Mouse (Mus musculus) CH12.LX (cell line): ENCODE results near the gene Ifi27. TPM values are rescaled to one million over a fixed set of nuclear protein-coding genes. Genes with fewer than 3 reads are reported as not detected.

Experiments used
- DNase-seq: peaks from one replicate; pipeline ENCODE4 v3.0.0-alpha.2; 2013; ENCODE audit errors: extremely low read depth
- H3K27ac ChIP-seq: 2 replicates; pipeline ENCODE4 v1.5.1; 2012; ENCODE audit warnings: low read depth, mild to moderate bottlenecking, control low read depth, moderate library complexity; ENCODE audit not compliant: insufficient read depth
- H3K27me3 ChIP-seq: replicated peaks from 2 replicates; pipeline ENCODE3; 2012; ENCODE audit warnings: inconsistent platforms
- H3K36me3 ChIP-seq, 2 experiments: replicated peaks in 1 of 2; 2 replicates each; pipeline versions ENCODE3 to v1.6.1; 2012; ENCODE audit warnings: inconsistent platforms in 1 of 2, low read length in 1 of 2, mild to moderate bottlenecking in 1 of 2, mixed read lengths in 1 of 2, moderate library complexity in 1 of 2; ENCODE audit not compliant: control insufficient read depth in 1 of 2, insufficient read depth in 1 of 2
- H3K4me1 ChIP-seq, 2 experiments: 2 replicates each; pipeline ENCODE4 v1.6.1; 2012; ENCODE audit warnings: inconsistent platforms in 1 of 2, moderate library complexity in 1 of 2; ENCODE audit not compliant: insufficient read depth in 2 of 2, control insufficient read depth in 1 of 2
- H3K4me2 ChIP-seq: 2 replicates; pipeline ENCODE4 v1.6.1; 2012; ENCODE audit warnings: low read depth, mild to moderate bottlenecking, control low read depth; ENCODE audit not compliant: poor library complexity, insufficient read depth, severe bottlenecking
- H3K4me3 ChIP-seq, 3 experiments: fragments of 150-350 bp in 1 of 3; sonication (generic) in 1 of 3; replicated peaks in 1 of 3; 2 replicates each; pipeline versions ENCODE3 to v1.5.1; 2011 to 2012; ENCODE audit warnings: low read depth in 2 of 3, low read length in 2 of 3, mild to moderate bottlenecking in 2 of 3, moderate library complexity in 2 of 3, control low read depth in 1 of 3, improper control_type of control experiment in 1 of 3, inconsistent platforms in 1 of 3, mixed read lengths in 1 of 3; ENCODE audit not compliant: poor library complexity in 1 of 3
- H3K79me2 ChIP-seq: replicated peaks from 2 replicates; pipeline ENCODE4 v1.6.1; 2012; ENCODE audit warnings: mild to moderate bottlenecking, moderate library complexity; ENCODE audit not compliant: control insufficient read depth, poor library complexity, insufficient read depth, severe bottlenecking; ENCODE audit errors: extremely low read depth
- H3K9ac ChIP-seq: 2 replicates; pipeline ENCODE4 v1.6.1; 2012; ENCODE audit warnings: low read depth, mild to moderate bottlenecking, control low read depth, moderate library complexity; ENCODE audit not compliant: insufficient read depth
- H3K9me3 ChIP-seq: replicated peaks from 2 replicates; pipeline ENCODE3; 2012; ENCODE audit warnings: low read length, inconsistent platforms, mixed read lengths
- BHLHE40 ChIP-seq: IDR thresholded peaks from 2 replicates; pipeline ENCODE4 v1.6.1; 2011; ENCODE audit warnings: mild to moderate bottlenecking, low read depth, low read length, improper control_type of control experiment
- CHD2 ChIP-seq: IDR thresholded peaks from 2 replicates; pipeline ENCODE4 v1.6.1; 2011; ENCODE audit warnings: low read length, improper control_type of control experiment
- CTCF ChIP-seq, 2 experiments: IDR thresholded peaks in 1 of 2; conservative IDR thresholded peaks in 1 of 2; 2 replicates each; pipeline ENCODE4 v1.5.1; 2011 to 2012; ENCODE audit warnings: low read depth in 2 of 2, low read length in 2 of 2, improper control_type of control experiment in 1 of 2, inconsistent platforms in 1 of 2, mild to moderate bottlenecking in 1 of 2, moderate library complexity in 1 of 2
- E2F4 ChIP-seq: IDR thresholded peaks from 2 replicates; pipeline ENCODE4 v1.6.1; 2011; ENCODE audit warnings: low read depth, low read length, improper control_type of control experiment; ENCODE audit not compliant: insufficient replicate concordance
- ELF1 ChIP-seq: IDR thresholded peaks from 2 replicates; pipeline ENCODE4 v1.6.1; 2014; ENCODE audit warnings: low read depth, mild to moderate bottlenecking, inconsistent platforms, low read length, improper control_type of control experiment
- EP300 ChIP-seq: IDR thresholded peaks from 2 replicates; pipeline ENCODE4 v1.6.1; 2011; ENCODE audit warnings: low read length, improper control_type of control experiment
- MAZ ChIP-seq: IDR thresholded peaks from 2 replicates; pipeline ENCODE4 v1.6.1; 2012; ENCODE audit warnings: low read depth, mild to moderate bottlenecking, inconsistent platforms, low read length, improper control_type of control experiment, moderate library complexity
- MEF2A ChIP-seq: IDR thresholded peaks from 2 replicates; pipeline ENCODE4 v1.6.1; 2014; ENCODE audit warnings: low read depth, mild to moderate bottlenecking, inconsistent platforms, low read length, improper control_type of control experiment, borderline replicate concordance
- NELFE ChIP-seq: IDR thresholded peaks from 2 replicates; pipeline ENCODE4 v1.6.1; 2011; ENCODE audit warnings: low read depth, low read length, improper control_type of control experiment
- POLR2A ChIP-seq: IDR thresholded peaks from 2 replicates; pipeline ENCODE4 v1.6.1; 2011; ENCODE audit warnings: low read depth, mild to moderate bottlenecking, improper control_type of control experiment, low read length
- POLR2AphosphoS2 ChIP-seq: IDR thresholded peaks from 2 replicates; pipeline ENCODE4 v1.6.1; 2011; ENCODE audit warnings: low read depth, low read length, improper control_type of control experiment
- RAD21 ChIP-seq: IDR thresholded peaks from 2 replicates; pipeline ENCODE4 v1.6.1; 2011; ENCODE audit warnings: low read depth, mild to moderate bottlenecking, low read length, improper control_type of control experiment, moderate library complexity
- TCF12 ChIP-seq: IDR thresholded peaks from 2 replicates; pipeline ENCODE4 v1.6.1; 2014; ENCODE audit warnings: low read depth, mild to moderate bottlenecking, inconsistent platforms, low read length, improper control_type of control experiment
- UBTF ChIP-seq: IDR thresholded peaks from 2 replicates; pipeline ENCODE4 v1.6.1; 2012; ENCODE audit warnings: low read depth, mild to moderate bottlenecking, inconsistent platforms, low read length, improper control_type of control experiment, moderate library complexity
- USF1 ChIP-seq: IDR thresholded peaks from 2 replicates; pipeline ENCODE4 v1.6.1; 2014; ENCODE audit warnings: low read depth, mild to moderate bottlenecking, inconsistent platforms, low read length, improper control_type of control experiment
- USF2 ChIP-seq: conservative IDR thresholded peaks from 2 replicates; pipeline ENCODE4 v1.6.1; 2011; ENCODE audit warnings: low read depth, low read length, improper control_type of control experiment
- ZMIZ1 ChIP-seq: IDR thresholded peaks from 2 replicates; pipeline ENCODE4 v1.6.1; 2012; ENCODE audit warnings: low read depth, mild to moderate bottlenecking, inconsistent platforms, low read length, improper control_type of control experiment
- dilution Hi-C: fragments of 300-500 bp; cut with MboI; formaldehyde crosslinking; loops from 2 replicates; pipeline ENCODE4 v1.14.3; 2020; ENCODE audit warnings: low sequenced_read_pairs; ENCODE audit not compliant: extremely low pct_unique_long_range_greater_than_20kb, extremely low pct_ligation_motif_present
- in situ Hi-C: fragments of 300-500 bp; cut with MboI; formaldehyde crosslinking; loops from 3 replicates; pipeline ENCODE4 v1.14.3; 2019; ENCODE audit warnings: low sequenced_read_pairs, low pct_ligation_motif_present, low pct_unique_long_range_greater_than_20kb, mixed read lengths
- polyA plus RNA-seq: library from polyadenylated mRNA; unstranded; fragments of >175 nt; gene quantifications from 2 replicates; pipeline ENCODE4 v1.2.1, GENCODE M21; 2012; ENCODE audit warnings: low read depth; ENCODE audit not compliant: insufficient read length
- total RNA-seq, 2 experiments: library from RNA; depleted of rRNA; stranded (reverse); fragments of 300-350 nt in 1 of 2; fragments of >200 nt in 1 of 2; gene quantifications; 2 replicates each; pipeline ENCODE4 v1.2.3; 2012 to 2014

Ifi27 gene
- total and polyA plus RNA-seq, 3 experiments, result 132 to 198 (median 135) TPM

DNA sequence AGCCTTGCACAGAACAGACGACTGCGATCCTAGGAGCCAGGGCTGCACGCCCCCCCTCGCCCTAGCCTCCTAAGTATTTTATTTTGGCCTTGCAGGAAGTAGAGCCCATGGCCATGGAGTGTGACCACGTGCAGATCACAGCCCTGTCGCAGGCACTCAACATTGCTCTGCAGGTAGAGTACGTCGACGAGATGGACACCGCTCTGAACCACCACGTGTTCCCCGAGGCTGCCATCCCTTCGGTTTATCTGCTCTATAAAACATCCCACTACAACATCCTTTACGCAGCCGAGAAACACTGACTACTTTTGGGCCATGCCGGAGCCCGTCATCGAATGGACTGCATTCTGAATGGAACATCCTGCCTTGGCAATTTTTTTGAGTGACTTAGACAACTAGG, 29.9 kb upstream of the Ifi27 start:
- H3K9me3 ChIP-seq, result no peaks in the 10 kb centered on the region
- dilution Hi-C loops, result no loop called here
- no peaks in the 10 kb centered on the region for H3K79me2 ChIP-seq
- no peak for DNase-seq
- H3K9ac ChIP-seq, result no peak overlapping the region
- H3K4me1 ChIP-seq, result no peaks in the 10 kb centered on the region
- H3K4me3 ChIP-seq, result no peak overlapping the region
- no peaks in the 10 kb centered on the region for H3K27me3 ChIP-seq
- H3K27ac ChIP-seq, result no peak overlapping the region
- H3K36me3 ChIP-seq, result peaks cover 71 to 97% of the 10 kb centered on the region in 2 experiments
- no peak for TF ChIP-seq E2F4
- no peak for TF ChIP-seq USF1
- TF ChIP-seq USF2, result no peak
- TF ChIP-seq POLR2A, result 0 out of 2 replicates have a peak, but pooled peaks have one; percentile 5
- no peak overlapping the region for H3K4me2 ChIP-seq
- in situ Hi-C loops, result no loop called here

GRCm38 (mm10) chr12:103407720-103408119, 26.3 kb upstream of the Ifi27 start, which contains the start of gene 9330161L09Rik:
TSS of gene 9330161L09Rik (minus strand) at chr12:103407820.
- no peaks in the 10 kb centered on the region for H3K4me1 ChIP-seq
- no peak within 1 kb of the TSS for H3K4me3 ChIP-seq
- dilution Hi-C loops, result no loop called here
- no peak within 1 kb of the TSS for H3K4me2 ChIP-seq
- H3K9ac ChIP-seq, result no peak within 1 kb of the TSS
- H3K36me3 ChIP-seq, result peaks cover 95 to 100% of the 10 kb centered on the region in 2 experiments
- in situ Hi-C loops, result no loop called here
- H3K79me2 ChIP-seq, result no peaks in the 10 kb centered on the region
- no peak for DNase-seq
- no peak within 1 kb of the TSS for H3K27ac ChIP-seq
- no peaks in the 10 kb centered on the region for H3K27me3 ChIP-seq
- H3K9me3 ChIP-seq, result no peaks in the 10 kb centered on the region
- TF ChIP-seq RAD21 (no peak), USF2 (no peak), POLR2AphosphoS2 (no peak), CTCF (conservative IDR thresholded peaks at IDR 0.05 in 1 of 2, IDR thresholded peaks at IDR 0.05 in 1 of 2; ENCODE audit: low read depth in 2 of 2, low read length in 2 of 2) (no peak), ZMIZ1 (no peak), MEF2A (no peak), NELFE (no peak), EP300 (no peak), CHD2 (no peak), ELF1 (no peak), USF1 (no peak), TCF12 (no peak), UBTF (no peak), MAZ (no peak), BHLHE40 (no peak)
